Mouse (Mus musculus): ENCODE measurements at regions not wholly inside any gene's neighbourhood (a gene's known extent, or its start where the extent isn't known, plus 50 kb on each side); places are given as distances from the start of the nearest gene placed in this dataset.

DNA sequence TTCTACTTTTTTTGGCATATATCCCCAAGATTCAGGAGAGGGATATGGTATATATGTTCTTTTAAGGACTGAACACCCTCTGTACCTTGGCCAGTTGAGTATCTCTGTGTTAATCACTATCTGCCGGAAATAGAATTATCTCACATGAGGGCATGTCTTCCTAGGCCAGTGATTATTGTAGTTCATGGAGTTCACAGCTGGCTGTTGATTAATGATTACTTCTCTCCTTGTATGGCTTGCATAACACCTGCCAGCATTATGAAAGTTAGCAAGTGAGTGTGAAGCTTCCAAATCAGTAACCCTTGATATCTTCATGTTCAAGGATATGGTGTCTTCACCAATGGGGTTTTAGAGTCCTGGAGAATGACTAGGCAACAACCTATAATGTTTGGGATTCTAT, 488.0 kb upstream of the Gm21961 start:
- WGBS: 98% methylated on average over 1 of the region's 1 CpGs
- Histone ChIP-seq H3K9me3 (replicated peaks) (no peaks in the 10 kb centered on the region), H3K4me3 (no peak overlapping the region), H3K36me3 (no peaks in the 10 kb centered on the region), H3K4me1 (no peaks in the 10 kb centered on the region), H3K27me3 (ENCODE audit: low read depth, poor library complexity, severe bottlenecking) (no peaks in the 10 kb centered on the region), H3K27ac (no peak overlapping the region)
- DNase-seq (ENCODE audit: low spot score): no peak

DNA sequence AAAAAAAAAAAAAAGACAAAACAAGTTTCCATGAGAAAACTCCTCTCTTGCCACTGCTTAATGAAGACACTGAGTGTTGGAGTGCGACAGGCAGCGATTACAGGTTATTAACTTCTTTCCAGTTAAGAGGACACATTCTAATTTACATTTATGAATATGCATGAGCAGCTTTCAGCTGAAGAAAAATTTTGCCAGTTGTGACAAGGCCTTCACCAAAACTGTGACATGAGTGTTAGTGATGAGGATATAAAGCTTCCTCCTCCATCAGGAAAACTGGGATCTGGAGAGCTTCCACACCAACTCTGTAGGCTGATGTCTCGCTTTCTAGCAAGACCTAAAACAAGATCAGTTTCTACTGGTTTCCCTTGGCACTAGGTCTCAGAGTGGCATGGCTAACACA, 464.2 kb upstream of the Gm21961 start:
- DNase-seq (ENCODE audit: low spot score): no peak
- 90% methylated on average over 3 of the region's 3 CpGs for WGBS
- no peaks in the 10 kb centered on the region for H3K9me3 ChIP-seq (replicated peaks)
- no peaks in the 10 kb centered on the region for H3K4me1 ChIP-seq
- H3K36me3 ChIP-seq: no peaks in the 10 kb centered on the region
- H3K4me3 ChIP-seq: no peak overlapping the region
- no peak overlapping the region for H3K27ac ChIP-seq
- H3K27me3 ChIP-seq (ENCODE audit: low read depth, poor library complexity, severe bottlenecking): no peaks in the 10 kb centered on the region

DNA sequence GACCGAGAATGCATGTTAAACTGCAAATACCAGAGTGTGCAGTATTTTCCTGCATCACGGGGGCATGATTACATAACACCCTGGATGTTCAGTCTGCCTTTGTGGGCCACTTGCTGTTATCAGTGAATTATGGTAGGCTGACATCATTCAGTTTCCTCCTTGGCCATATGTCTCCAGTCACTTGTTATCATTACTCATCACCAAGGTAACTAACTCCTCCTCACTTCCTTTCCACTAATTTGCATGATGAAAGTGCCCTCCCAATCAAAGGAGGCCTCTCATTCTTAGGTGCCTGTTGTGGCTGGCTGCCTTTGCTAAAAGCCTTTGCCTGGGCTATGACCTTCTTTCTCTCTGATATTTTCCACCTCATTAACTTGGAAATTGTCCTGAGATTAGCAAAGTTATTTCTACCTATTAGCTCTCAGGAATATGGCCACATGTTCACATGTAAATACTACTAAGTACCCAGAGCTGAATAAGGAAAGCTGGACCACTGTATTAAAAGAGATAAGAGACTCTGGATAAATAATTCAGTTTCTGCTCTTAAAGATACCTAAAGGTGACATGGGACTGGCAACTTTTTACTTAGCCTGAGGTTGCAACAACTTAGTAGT, 440.6 kb upstream of the Gm21961 start:
- WGBS: 73% methylated on average over 2 of the region's 2 CpGs
- no peak overlapping the region for H3K27ac ChIP-seq

DNA sequence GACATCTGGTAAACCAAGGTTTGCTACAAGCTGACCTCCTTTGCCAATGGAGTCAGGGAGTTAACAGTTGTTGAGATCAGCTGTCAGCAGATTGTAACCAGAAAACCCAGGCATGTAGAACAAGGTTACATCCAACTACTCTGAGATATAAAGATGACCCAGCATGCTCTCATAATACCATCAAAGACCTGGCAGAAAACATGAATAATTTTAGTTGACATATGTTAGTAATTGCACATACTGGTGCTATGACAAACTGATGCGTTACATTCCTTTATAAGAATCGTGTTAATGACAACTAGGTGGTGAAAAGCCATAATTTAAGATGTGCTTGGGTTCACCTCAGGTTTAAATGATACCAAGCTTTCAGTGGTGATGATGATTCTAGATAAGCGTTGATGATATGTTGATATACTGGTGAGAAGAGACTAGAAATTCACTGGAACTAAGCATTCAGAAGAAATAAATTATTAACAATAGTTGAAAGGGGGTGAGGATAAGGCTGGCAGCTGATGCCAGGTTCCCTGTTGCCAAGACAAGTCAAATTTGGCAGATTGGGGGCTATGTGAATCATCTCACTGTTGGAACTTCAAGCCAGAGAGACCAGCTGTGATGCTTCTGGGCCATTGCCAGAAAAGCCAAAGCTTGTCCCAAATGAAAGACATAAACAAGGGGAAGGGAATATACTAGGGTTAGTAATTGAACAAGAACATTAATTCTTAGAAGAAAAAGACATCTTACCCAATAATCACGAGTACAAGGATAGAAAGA, 437.7 kb upstream of the Gm21961 start:
- Histone ChIP-seq H3K27me3 (ENCODE audit: low read depth, poor library complexity, severe bottlenecking) (no peaks in the 10 kb centered on the region), H3K4me3 (no peak overlapping the region), H3K9me3 (replicated peaks) (no peaks in the 10 kb centered on the region), H3K4me1 (no peaks in the 10 kb centered on the region), H3K27ac (no peak overlapping the region), H3K36me3 (no peaks in the 10 kb centered on the region)
- WGBS: 79% methylated on average over 4 of the region's 4 CpGs
- no peak for DNase-seq (ENCODE audit: low spot score)

More for the DNA sequence above, 440.6 kb upstream of the Gm21961 start:
- no peaks in the 10 kb centered on the region for H3K27me3 ChIP-seq (ENCODE audit: low read depth, poor library complexity, severe bottlenecking)
- H3K36me3 ChIP-seq: no peaks in the 10 kb centered on the region
- H3K9me3 ChIP-seq (replicated peaks): no peaks in the 10 kb centered on the region
- no peak overlapping the region for H3K4me3 ChIP-seq
- DNase-seq (ENCODE audit: low spot score): no peak
- H3K4me1 ChIP-seq: no peaks in the 10 kb centered on the region

DNA sequence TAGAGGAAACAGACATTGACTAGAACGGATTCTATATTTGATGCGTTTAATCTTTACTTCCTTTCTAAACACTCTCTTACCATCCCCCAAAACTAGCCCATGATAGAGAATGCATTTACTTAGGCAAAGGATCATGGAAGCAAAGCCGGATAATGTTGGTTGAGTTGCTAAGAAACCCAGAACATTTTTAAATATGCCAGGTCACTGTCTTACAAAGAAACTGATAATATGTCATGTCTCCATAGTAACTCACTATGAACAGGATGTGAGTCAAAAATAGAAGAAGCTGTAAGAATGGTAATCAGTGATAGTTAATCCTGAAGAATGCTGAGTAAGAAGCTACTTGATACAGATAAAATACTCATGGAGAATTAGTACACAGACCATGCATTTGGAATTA, 405.0 kb upstream of the Gm21961 start:
- Histone ChIP-seq H3K4me3 (no peak overlapping the region), H3K9me3 (replicated peaks) (no peaks in the 10 kb centered on the region), H3K27ac (no peak overlapping the region), H3K27me3 (ENCODE audit: low read depth, poor library complexity, severe bottlenecking) (no peaks in the 10 kb centered on the region), H3K36me3 (no peaks in the 10 kb centered on the region), H3K4me1 (no peaks in the 10 kb centered on the region)
- DNase-seq (ENCODE audit: low spot score): no peak
- 89% methylated on average over 3 of the region's 3 CpGs for WGBS
